Mouse (Mus musculus) CH12.LX (cell line): ENCODE measurements around the gene Bbof1.

Experiments used
- CHD2 ChIP-seq: IDR thresholded peaks from 2 replicates; pipeline ENCODE4 v1.6.1; 2011; ENCODE audit warnings: low read length, improper control_type of control experiment
- CTCF ChIP-seq, 2 experiments: IDR thresholded peaks in 1 of 2; conservative IDR thresholded peaks in 1 of 2; 2 replicates each; pipeline ENCODE4 v1.5.1; 2011 to 2012; ENCODE audit warnings: low read depth in 2 of 2, low read length in 2 of 2, improper control_type of control experiment in 1 of 2, inconsistent platforms in 1 of 2, mild to moderate bottlenecking in 1 of 2, moderate library complexity in 1 of 2
- EP300 ChIP-seq: IDR thresholded peaks from 2 replicates; pipeline ENCODE4 v1.6.1; 2011; ENCODE audit warnings: low read length, improper control_type of control experiment
- GABPA ChIP-seq: IDR thresholded peaks from 2 replicates; pipeline ENCODE4 v1.6.1; 2012; ENCODE audit warnings: low read depth, low read length, improper control_type of control experiment, inconsistent platforms; ENCODE audit not compliant: insufficient replicate concordance
- HCFC1 ChIP-seq: IDR thresholded peaks from 2 replicates; pipeline ENCODE4 v1.6.1; 2012; ENCODE audit warnings: low read depth, mild to moderate bottlenecking, inconsistent platforms, low read length, improper control_type of control experiment
- POLR2A ChIP-seq: IDR thresholded peaks from 2 replicates; pipeline ENCODE4 v1.6.1; 2011; ENCODE audit warnings: low read depth, mild to moderate bottlenecking, improper control_type of control experiment, low read length
- RAD21 ChIP-seq: IDR thresholded peaks from 2 replicates; pipeline ENCODE4 v1.6.1; 2011; ENCODE audit warnings: low read depth, mild to moderate bottlenecking, low read length, improper control_type of control experiment, moderate library complexity
- RCOR1 ChIP-seq: conservative IDR thresholded peaks from 2 replicates; pipeline ENCODE4 v1.6.1; 2012; ENCODE audit warnings: low read depth, mild to moderate bottlenecking, inconsistent platforms, low read length, improper control_type of control experiment
- UBTF ChIP-seq: IDR thresholded peaks from 2 replicates; pipeline ENCODE4 v1.6.1; 2012; ENCODE audit warnings: low read depth, mild to moderate bottlenecking, inconsistent platforms, low read length, improper control_type of control experiment, moderate library complexity
- USF1 ChIP-seq: IDR thresholded peaks from 2 replicates; pipeline ENCODE4 v1.6.1; 2014; ENCODE audit warnings: low read depth, mild to moderate bottlenecking, inconsistent platforms, low read length, improper control_type of control experiment

DNA sequence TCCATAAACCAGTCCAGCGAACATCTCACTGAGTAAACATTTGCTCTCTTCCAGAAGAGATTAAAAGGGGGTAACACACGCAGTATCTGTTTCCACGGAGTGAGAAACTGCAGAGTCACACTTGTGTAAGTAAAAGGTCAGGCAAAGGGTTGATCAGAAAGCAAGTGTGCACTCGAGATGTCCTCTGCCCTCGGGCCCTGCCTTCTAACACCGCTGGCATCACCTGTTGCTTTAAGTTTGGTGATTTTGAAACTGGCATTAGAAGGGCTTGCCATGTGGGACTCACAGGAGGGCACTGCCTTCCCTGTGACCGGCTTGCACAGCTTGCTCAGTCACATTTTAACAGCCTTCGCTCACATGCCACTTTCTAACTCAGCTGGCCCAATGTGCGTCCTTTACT is 9.2 kb upstream of the Bbof1 start:
- no peak for TF ChIP-seq CTCF (conservative IDR thresholded peaks at IDR 0.05 in 1 of 2, IDR thresholded peaks at IDR 0.05 in 1 of 2; ENCODE audit: low read depth in 2 of 2, low read length in 2 of 2)
- no peak for TF ChIP-seq POLR2A
- TF ChIP-seq RCOR1, result no peak
- no peak for TF ChIP-seq CHD2
- no peak for TF ChIP-seq EP300
- no peak for TF ChIP-seq GABPA
- TF ChIP-seq UBTF, result no peak
- no peak for TF ChIP-seq RAD21
- no peak for TF ChIP-seq HCFC1
- no peak for TF ChIP-seq USF1
